Mouse (Mus musculus): Measurements from ENCODE around the gene Arhgap15.

GRCm38 (mm10) chr2:43862709-43863108 is 114.1 kb downstream of the Arhgap15 start:
- TF ChIP-seq ZNF384 (IDR thresholded peaks at IDR 0.05; ENCODE audit: low read depth, low read length) (no peak), MAFK (IDR thresholded peaks at IDR 0.05; ENCODE audit: insufficient read depth, low read depth, low read length) (no peak)
